Mouse (Mus musculus): ENCODE data around the gene Cdk6.

DNA sequence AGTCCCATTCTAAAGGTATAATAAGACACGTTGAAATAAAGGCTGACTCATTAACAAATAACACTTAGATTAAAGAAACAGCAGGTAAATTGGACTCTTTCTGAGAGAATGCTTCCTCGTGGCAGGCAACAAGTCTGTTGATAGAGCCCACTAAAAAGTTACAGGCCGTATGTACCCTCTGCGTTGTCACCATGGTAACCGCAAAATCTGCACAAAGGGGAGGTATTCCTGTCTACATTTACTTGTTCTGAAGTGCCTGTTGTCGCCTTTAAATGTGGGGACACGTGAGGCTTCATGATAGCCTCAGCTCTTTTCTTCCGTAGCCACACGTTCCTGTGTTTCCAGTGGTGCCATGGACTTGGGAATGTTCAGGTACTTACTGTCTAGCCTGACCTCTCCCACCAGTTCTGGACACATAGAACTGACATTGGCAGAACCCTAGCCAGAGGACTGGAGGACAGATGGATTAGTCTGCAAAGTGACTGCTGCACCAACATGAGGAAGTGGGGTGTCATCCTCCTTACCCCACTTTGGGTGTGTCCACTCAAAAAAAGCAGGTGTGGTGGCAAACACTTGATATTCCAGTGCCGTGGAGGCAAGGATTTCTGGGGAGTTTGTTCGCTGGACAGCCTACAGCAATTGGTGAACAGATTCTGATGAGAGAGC, 55.8 kb downstream of the Cdk6 start:
- no peak for TF ChIP-seq CTCF (IDR thresholded peaks at IDR 0.05; ENCODE audit: extremely low read depth, insufficient read depth, insufficient read length, insufficient replicate concordance)
- TF ChIP-seq POLR2A (IDR thresholded peaks at IDR 0.05; ENCODE audit: low read depth, low read length) = no peak

Data from spleen, adult 2 months (tissue).